Mouse (Mus musculus) embryonic fibroblast, embryonic 13.5 days (primary cell): ENCODE results near the gene Card11.

Source experiments
- CTCF ChIP-seq: IDR thresholded peaks from 2 replicates; pipeline ENCODE4 v1.5.1; 2011; ENCODE audit warnings: mild to moderate bottlenecking, control low read depth, low read length, moderate library complexity, borderline replicate concordance; ENCODE audit not compliant: insufficient read depth
- POLR2A ChIP-seq: IDR thresholded peaks from 2 replicates; pipeline ENCODE4 v1.6.1; 2011; ENCODE audit warnings: low read depth, mild to moderate bottlenecking, control low read depth, low read length, moderate library complexity

GRCm38 (mm10) chr5:140880151-140880550, 120.2 kb downstream of the Card11 start:
- no peak for TF ChIP-seq CTCF
- no peak for TF ChIP-seq POLR2A
